Mouse (Mus musculus) hindbrain, embryonic 11.5 days (tissue): ENCODE measurements around the gene Rps27. TPM values are rescaled to one million over a fixed set of nuclear protein-coding genes. Genes with fewer than 3 reads are reported as not detected.

Experiments
- ATAC-seq: fragments of 200-750 bp; cut with Nextera tagmentation; 2 replicates; pipeline ENCODE4 v1.8.0; 2017; ENCODE audit warnings: mild to moderate bottlenecking, moderate TSS enrichment, moderate library complexity; ENCODE audit not compliant: low FRiP score
- DNase-seq: peaks from one replicate; pipeline ENCODE4 v3.0.0-alpha.2; 2015; ENCODE audit warnings: low spot score
- H3K27ac ChIP-seq: fragments of 300-500 bp; sonication (generic); 2 replicates; pipeline ENCODE4 v1.5.1; 2014; ENCODE audit warnings: mild to moderate bottlenecking, low read depth, low read length
- H3K27me3 ChIP-seq: fragments of 300-500 bp; sonication (generic); 2 replicates; pipeline ENCODE4 v1.6.1; 2014; ENCODE audit warnings: mild to moderate bottlenecking, low read length, moderate library complexity, mixed read lengths; ENCODE audit not compliant: control insufficient read depth, insufficient read depth
- H3K36me3 ChIP-seq: fragments of 300-500 bp; sonication (generic); 2 replicates; pipeline ENCODE4 v1.6.1; 2014; ENCODE audit warnings: mild to moderate bottlenecking, low read length, moderate library complexity, mixed read lengths; ENCODE audit not compliant: control insufficient read depth, insufficient read depth
- H3K4me1 ChIP-seq: fragments of 300-500 bp; sonication (generic); replicated peaks from 2 replicates; pipeline ENCODE4 v1.6.1; 2014; ENCODE audit warnings: low read length, mixed read lengths; ENCODE audit not compliant: control insufficient read depth, insufficient read depth
- H3K4me2 ChIP-seq: fragments of 300-500 bp; sonication (generic); replicated peaks from 2 replicates; pipeline ENCODE4 v1.6.1; 2014; ENCODE audit warnings: mild to moderate bottlenecking, low read depth, low read length
- H3K4me3 ChIP-seq: fragments of 300-500 bp; sonication (generic); 2 replicates; pipeline ENCODE4 v1.5.1; 2014; ENCODE audit warnings: low read depth, low read length
- H3K9ac ChIP-seq: fragments of 300-500 bp; sonication (generic); 2 replicates; pipeline ENCODE4 v1.6.1; 2014; ENCODE audit warnings: low read depth, low read length
- H3K9me3 ChIP-seq: fragments of 300-500 bp; sonication (generic); 2 replicates; pipeline ENCODE4 v1.6.1; 2016; ENCODE audit warnings: low read length; ENCODE audit not compliant: control insufficient read depth
- whole genome bisulfite sequencing: fragments of 180-500 bp; shearing (Covaris S2); extraction: QIAGEN DNeasy Blood & Tissue Kit; methylation state at CpG from one replicate; pipeline ENCODE4 v1.1.7; 2014; 5-methylcytosine and 5-hydroxymethylcytosine counted together
- polyA plus RNA-seq: library from polyadenylated mRNA; unstranded; fragments of >200 nt; fragmentation: Nextera tagmentation; extraction: Ambion mirVana; gene quantifications from 2 replicates; pipeline ENCODE4 v1.2.1, GENCODE M21; 2014

Rps27 gene
- polyA plus RNA-seq, 1 experiment from 2014 or later = 1,121 TPM

DNA sequence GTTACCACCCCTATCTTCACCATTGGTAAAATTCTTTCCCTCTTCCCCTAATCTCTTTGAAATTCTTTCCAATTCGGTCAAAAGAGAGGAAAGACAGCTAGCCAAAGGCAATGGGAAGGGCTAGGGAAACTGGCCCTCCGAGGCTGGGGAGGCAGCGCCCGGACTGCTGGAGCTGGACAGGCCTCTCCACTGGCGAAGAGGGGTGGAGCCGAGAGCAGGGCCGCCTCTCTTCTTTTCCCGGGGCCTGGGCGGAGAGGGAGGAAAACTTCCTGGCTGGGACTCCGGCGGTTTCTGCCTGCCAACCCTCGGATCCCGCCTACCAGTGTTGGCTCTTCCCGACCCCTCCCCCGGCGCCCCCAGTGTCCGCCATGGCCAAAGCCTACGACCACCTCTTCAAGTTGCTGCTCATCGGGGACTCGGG is 7.1 kb upstream of the Rps27 start:
- Histone ChIP-seq H3K4me2 (peak overlapping the region; percentile 76), H3K9me3 (no peaks in the 10 kb centered on the region), H3K27me3 (no peaks in the 10 kb centered on the region), H3K36me3 (no peaks in the 10 kb centered on the region), H3K4me1 (no peaks in the 10 kb centered on the region), H3K4me3 (peak overlapping the region; percentile 36), H3K9ac (peak overlapping the region; percentile 68), H3K27ac (peak overlapping the region; percentile 61; the same call in 1 of the 2 replicates)
- 0% methylated on average over 20 of the region's 20 CpGs for WGBS
- peak; percentile 67 for DNase-seq
- peak; percentile 72 for ATAC-seq

DNA sequence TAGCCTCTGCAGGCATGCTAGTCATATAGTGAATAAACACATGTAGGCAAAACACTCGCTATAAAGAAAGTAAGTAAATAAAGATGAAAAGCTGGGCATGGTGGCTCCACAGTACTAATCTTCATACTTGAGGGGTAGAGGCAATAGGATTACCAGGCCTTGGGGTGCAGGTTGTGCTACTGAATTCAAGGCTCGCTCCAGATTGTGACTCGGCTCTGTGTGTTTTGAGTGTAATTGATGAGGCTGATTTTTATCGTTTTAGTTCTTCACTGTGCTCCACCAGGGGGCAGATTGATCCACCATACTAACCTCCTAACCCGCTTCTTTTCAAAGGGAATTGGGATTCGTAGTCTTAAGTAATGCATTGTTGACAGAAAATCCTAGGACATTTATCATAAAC is 6.6 kb upstream of the Rps27 start:
- peak; percentile 57 for ATAC-seq
- DNase-seq = peak; percentile 77
- no peaks in the 10 kb centered on the region for H3K9me3 ChIP-seq
- peak overlapping the region; percentile 76 for H3K4me2 ChIP-seq
- H3K27ac ChIP-seq = peak overlapping the region; percentile 61; the same call in 1 of the 2 replicates
- no peaks in the 10 kb centered on the region for H3K4me1 ChIP-seq
- 15% methylated on average over 6 of the region's 6 CpGs for WGBS
- H3K9ac ChIP-seq = peak overlapping the region; percentile 68
- no peaks in the 10 kb centered on the region for H3K27me3 ChIP-seq
- no peaks in the 10 kb centered on the region for H3K36me3 ChIP-seq
- H3K4me3 ChIP-seq = peak overlapping the region; percentile 36

DNA sequence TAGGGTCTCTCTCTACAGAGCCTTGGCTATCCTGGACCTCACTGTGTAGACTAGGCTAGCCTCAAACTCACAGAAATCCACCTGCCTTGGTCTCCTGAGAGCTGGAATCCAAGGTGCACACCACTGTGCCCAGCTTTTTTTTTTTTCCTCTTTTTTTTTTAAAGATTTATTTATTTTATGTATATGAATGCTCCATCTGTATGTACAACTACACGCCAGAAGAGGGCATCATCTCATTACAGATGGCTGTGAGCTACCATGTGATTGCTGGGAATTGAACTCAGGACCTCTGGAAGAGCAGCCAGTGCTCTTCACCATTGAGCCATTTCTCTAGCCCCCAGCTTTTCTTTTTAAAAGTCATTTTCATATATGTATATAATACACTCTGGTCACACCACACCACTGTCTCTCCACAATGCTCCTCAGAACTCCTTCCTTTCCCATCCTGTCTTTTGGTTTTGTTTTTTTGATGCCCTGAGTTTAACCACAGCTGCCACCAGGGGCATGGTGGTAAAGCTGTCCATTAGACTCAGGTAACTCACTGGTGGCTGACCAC is 2.5 kb upstream of the Rps27 start:
- Histone ChIP-seq H3K9me3 (no peaks in the 10 kb centered on the region), H3K4me2 (no peak overlapping the region), H3K4me3 (no peak overlapping the region), H3K36me3 (peaks cover 6% of the 10 kb centered on the region), H3K27ac (no peak overlapping the region), H3K9ac (no peak overlapping the region), H3K4me1 (peaks cover 9% of the 10 kb centered on the region), H3K27me3 (no peaks in the 10 kb centered on the region)
- ATAC-seq = no peak
- WGBS = 38% methylated on average over 1 of the region's 1 CpGs
- DNase-seq = no peak

DNA sequence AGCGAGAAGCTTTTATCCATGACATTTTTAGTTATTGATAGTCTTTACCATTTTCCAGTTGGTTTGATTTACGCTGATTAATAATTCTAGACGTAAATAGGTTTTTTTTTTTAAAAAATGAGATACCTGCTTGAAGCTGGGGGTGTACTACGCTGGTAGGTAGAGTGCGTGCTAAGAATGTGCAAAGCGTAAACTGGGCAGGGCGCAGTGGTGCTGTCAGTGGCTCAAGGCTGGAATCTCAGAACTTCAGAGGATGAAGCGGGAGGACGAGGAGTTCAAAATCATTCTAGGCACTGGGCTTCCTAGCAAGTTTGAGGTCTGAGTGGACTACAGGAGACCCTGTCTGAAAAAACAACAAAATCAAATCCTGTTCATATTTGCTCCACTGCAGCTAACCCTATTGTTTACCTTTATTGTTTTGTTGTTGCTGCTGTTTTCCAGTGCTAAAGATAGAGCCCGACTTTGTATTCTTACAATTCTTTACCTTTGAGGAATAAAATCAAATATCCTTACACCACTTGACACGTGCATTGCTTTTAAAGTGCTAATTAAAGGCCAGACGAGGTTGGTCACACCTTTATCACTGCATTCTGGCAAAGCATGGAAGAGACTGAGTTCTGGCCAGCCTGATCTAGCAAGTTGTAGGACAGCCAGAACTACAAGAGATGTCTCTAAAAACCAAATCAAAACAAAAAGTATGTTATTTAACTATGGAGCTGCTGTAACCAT is 669 bp upstream of the Rps27 start:
- no peak for DNase-seq
- no peak overlapping the region for H3K27ac ChIP-seq

DNA sequence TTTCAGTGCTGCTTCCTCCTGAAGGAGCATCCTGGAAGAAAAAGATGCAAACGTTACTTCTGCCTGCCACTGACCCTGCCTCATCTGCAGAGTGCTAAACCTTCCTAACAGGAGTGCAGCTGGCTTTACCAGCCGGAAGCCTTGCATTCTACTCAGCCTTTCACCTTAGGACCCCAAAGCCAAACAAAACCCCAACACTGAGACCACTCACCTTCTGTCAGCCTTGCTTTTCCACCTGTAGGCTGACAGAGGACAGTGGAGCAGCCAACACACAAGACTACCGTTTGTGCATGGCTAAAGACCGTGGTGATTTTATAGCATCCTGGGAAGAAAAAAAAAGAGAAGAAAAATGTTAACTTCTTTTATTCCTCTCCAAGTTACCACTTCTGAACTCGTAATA is 728 bp downstream of the Rps27 start:
- H3K4me2 ChIP-seq = peak overlapping the region; percentile 70
- no peak overlapping the region for H3K27ac ChIP-seq
- H3K4me1 ChIP-seq = peaks cover 9% of the 10 kb centered on the region
- H3K4me3 ChIP-seq = peak overlapping the region; percentile 77
- no peaks in the 10 kb centered on the region for H3K27me3 ChIP-seq
- ATAC-seq = no peak
- no peaks in the 10 kb centered on the region for H3K9me3 ChIP-seq
- WGBS = 13% methylated on average over 5 of the region's 5 CpGs
- H3K9ac ChIP-seq = peak overlapping the region; percentile 44
- DNase-seq = no peak
- peaks cover 14% of the 10 kb centered on the region for H3K36me3 ChIP-seq

More for the DNA sequence above, 669 bp upstream of the Rps27 start:
- H3K9me3 ChIP-seq = no peaks in the 10 kb centered on the region
- H3K4me3 ChIP-seq = peak overlapping the region; percentile 77
- peaks cover 11% of the 10 kb centered on the region for H3K36me3 ChIP-seq
- H3K9ac ChIP-seq = peak overlapping the region; percentile 3; the same call in 1 of the 2 replicates
- 15% methylated on average over 12 of the region's 12 CpGs for WGBS
- no peaks in the 10 kb centered on the region for H3K27me3 ChIP-seq
- peak overlapping the region; percentile 44 for H3K4me2 ChIP-seq
- ATAC-seq = peak; percentile 63
- H3K4me1 ChIP-seq = peaks cover 9% of the 10 kb centered on the region

DNA sequence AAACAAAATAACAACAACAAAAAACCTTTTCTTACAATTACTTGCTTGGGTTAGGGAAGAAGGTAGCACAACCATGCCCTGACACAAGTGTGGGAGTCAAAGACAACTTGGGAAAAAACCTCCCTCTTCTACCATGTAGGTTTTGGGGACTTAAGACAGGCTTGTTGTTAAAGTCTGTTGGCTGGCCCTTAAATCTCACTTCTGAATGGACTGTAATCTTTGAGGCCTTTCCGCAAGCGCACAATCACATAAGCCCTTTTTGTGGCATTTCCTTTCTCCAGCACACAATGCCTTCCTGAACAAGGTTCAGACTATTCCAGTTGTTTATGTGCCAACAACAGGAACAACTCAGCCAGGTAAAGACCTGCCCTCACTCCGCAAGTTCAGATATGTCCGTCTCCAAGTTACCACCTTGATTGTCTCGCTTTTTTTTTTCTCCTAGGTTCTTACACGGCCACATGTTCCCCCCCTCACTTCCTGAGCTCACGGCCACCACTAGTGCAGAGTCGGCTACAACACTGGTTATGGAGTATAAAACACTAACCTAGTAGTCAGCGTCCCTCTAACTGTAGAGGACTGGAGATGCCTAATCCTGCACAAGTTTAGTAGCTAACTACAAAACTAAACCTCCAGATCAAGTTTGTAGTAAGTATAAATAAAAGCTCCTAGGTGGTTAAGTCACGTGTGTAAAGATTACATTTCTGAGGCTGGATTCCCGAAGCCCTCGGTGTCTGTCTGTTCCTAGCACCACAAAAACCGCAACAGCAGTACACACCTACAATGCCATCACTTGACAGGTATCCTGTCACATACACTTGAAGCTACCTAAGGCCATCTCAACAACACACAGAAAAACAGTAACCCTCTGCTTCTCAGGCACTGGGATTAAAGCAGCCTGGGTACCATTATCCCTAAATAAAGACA is 1.7 kb downstream of the Rps27 start:
- Histone ChIP-seq H3K4me3 (peak overlapping the region; percentile 77; the same call in 1 of the 2 replicates), H3K4me1 (peaks cover 9% of the 10 kb centered on the region), H3K27me3 (no peaks in the 10 kb centered on the region), H3K36me3 (peaks cover 14% of the 10 kb centered on the region), H3K4me2 (peak overlapping the region; percentile 70), H3K27ac (no peak overlapping the region), H3K9me3 (no peaks in the 10 kb centered on the region), H3K9ac (no peak overlapping the region)
- no peak for DNase-seq
- no peak for ATAC-seq
- WGBS = 85% methylated on average over 13 of the region's 13 CpGs

DNA sequence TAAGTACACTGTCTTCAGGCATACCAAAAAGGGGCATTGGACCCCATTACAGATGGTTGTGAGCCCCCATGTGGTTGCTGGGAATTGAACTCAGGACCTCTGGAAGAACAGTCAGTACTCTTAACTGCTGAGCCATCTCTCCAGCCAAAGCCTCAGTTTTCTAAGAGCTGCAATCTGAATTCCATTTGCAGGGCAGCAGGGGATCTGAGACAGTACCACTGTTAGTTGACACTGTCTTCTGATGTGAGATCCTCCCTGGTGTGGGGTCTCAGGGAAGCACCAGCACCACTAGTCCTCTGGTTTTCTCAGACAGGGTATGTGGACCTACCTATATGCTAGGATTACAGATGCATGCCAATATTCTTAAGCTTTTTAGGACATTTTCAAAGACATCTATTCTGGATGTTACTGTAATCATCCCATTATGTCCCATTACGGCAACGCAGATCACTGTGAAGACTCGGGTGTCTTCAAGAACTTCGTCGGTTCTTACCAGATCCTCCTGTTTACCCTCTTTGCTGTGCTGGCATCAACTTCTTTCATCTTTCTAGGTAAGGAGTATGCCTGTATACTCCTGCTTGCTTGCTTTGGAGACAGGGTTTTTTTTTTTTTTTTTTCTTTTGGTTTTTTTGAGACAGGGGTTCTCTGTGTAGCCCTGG is 3.4 kb downstream of the Rps27 start:
- no peak for ATAC-seq
- Histone ChIP-seq H3K9ac (no peak overlapping the region), H3K36me3 (peaks cover 14% of the 10 kb centered on the region), H3K27me3 (no peaks in the 10 kb centered on the region), H3K9me3 (no peaks in the 10 kb centered on the region), H3K4me2 (no peak overlapping the region), H3K4me3 (no peak overlapping the region), H3K27ac (no peak overlapping the region), H3K4me1 (peaks cover 9% of the 10 kb centered on the region)
- DNase-seq = no peak
- 88% methylated on average over 5 of the region's 5 CpGs for WGBS

DNA sequence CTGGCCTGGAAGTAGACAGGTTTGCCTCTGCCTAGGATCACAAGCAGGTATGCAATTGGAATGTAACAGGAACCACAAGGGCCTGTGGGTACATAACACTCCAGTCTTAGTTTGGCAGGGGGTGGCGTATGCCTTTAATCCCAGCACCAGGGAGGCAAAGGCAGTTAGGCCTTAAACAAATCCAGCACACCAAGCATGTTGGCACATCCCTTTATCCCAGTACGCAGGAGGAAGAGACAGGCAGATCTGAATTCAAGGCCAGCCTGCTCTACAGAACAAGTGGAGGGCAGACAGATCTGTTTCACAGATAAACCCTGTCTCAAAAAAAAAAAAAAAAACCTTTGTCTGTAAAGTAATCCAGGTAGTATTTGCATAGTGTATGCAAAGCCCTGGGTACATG is 4.8 kb downstream of the Rps27 start:
- Histone ChIP-seq H3K27me3 (no peaks in the 10 kb centered on the region), H3K27ac (no peak overlapping the region), H3K4me1 (peaks cover 9% of the 10 kb centered on the region), H3K4me3 (no peak overlapping the region), H3K9ac (no peak overlapping the region), H3K36me3 (peaks cover 14% of the 10 kb centered on the region), H3K9me3 (no peaks in the 10 kb centered on the region), H3K4me2 (no peak overlapping the region)
- no peak for DNase-seq
- no peak for ATAC-seq
- WGBS = 89% methylated on average over 2 of the region's 2 CpGs
